Mouse (Mus musculus): ENCODE measurements at regions not wholly inside any gene's neighbourhood (a gene's known extent, or its start where the extent isn't known, plus 50 kb on each side); places are given as distances from the start of the nearest gene placed in this dataset.

DNA sequence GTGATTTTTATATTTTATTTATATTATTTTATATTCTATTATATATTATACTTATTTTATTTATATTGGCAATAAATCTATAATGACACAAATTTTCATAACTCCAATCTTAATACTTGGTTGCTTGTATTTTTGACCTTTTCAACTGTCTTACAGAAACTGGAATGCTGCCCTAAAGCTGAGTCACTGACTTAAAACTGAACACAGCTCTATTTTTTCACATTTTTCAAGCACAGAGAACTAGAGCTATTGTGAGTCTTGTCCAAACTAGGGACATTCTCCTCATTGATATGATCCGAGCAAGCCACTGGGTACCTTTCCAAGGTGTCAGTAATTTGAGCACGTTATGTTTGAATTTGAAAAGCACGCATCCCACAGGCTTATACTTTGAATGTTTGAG is 589.7 kb downstream of the Tmem182 start:
- no peak for DNase-seq (ENCODE audit: low spot score in 2 of 2)

DNA sequence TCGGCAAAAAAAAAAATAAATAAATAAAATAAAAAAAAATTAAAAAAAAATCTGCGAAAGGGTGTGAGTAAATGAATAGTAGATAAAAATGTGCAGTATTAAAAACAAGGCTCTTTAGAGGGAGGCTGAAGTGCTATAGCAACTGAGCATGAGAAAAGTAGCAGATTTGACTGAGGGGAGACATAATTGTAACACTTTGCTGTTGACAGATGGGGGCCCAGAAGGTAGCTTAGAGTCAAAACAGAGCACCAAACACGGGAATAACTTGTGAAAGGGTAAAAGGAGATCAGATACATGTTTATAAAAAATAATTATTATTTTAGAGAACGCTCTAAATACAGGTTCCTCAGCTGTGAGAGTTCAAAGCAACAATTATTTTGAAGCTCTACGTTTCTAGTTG is 605.1 kb downstream of the Tmem182 start:
- DNase-seq (ENCODE audit: low spot score in 2 of 2): no peak

DNA sequence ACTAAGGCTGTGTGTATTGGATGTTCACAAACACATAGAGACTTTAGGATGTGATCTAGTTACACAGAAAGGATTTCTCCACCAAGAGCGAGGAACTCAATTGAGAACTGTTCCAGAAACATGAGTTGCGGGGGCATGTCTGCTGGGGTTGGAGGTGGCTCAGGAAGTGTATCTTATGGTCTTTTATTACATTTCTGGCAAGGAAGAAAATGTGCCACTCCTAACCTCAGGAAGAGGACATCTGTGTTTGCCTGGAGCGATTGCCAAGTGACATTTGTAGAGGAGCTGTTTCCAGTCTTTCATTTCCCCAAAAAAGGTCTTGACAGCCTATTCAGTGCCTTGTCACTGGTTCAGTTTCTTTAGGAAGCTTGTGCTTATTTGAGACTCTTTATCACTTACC is 606.2 kb downstream of the Tmem182 start:
- DNase-seq (ENCODE audit: low spot score in 2 of 2): no peak

DNA sequence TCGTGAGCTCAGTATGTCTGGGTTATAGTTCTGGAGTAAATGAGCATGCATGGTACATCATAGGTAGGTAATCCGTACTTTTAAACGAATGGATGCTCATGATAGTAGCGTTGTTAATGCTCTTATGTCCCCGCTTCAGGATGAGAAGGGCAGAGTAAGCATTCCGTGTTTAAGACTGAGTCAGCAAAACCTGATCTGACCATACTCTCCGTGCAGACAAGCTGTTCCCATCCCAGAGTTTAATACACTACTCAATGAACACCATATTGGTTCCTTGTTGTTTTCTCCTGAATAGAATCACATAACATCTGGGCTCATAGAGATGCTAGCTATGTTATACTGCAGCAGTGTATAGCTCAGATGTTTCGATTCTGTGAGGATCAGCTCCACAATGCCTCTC is 606.7 kb downstream of the Tmem182 start:
- no peak for DNase-seq (ENCODE audit: low spot score in 2 of 2)

DNA sequence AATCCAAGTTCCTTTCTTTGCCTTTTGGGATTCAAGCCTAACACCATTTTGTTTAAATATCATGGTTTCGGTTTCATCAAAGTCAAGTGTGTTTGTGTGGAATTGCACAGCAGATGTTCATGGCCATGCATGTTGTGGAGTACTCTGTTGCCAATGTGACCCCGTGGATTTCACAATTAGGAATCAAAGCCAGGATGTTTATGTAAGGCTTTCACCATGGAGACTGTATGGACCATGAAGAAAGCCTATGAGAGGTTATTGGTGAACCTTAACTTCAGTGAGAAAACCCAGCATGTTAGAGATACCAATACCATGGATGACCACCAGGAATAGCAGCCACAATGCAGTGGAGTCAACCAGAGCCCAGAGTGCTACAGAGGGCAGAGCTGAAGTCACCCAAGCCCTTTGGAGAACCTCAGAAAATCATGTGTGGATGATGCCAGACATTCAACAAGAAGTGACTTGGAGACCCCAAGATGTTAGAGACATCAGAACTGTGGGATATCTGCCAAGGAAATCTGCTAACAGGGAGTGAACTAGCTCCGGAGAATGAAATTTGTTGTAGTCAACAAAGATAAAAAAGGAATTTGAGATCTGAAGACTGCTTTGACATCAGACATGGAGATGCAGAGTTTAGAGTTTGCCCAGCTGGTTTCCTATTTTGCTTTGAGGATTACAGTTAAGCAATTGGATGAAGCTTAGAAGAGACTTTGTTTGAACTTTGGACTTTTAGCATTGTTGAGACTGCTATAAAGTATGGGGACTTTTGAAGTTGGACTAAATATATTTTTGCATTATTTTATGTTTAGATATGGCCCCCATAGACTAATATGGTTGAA is 615.3 kb downstream of the Tmem182 start:
- DNase-seq (ENCODE audit: low spot score in 2 of 2): no peak

DNA sequence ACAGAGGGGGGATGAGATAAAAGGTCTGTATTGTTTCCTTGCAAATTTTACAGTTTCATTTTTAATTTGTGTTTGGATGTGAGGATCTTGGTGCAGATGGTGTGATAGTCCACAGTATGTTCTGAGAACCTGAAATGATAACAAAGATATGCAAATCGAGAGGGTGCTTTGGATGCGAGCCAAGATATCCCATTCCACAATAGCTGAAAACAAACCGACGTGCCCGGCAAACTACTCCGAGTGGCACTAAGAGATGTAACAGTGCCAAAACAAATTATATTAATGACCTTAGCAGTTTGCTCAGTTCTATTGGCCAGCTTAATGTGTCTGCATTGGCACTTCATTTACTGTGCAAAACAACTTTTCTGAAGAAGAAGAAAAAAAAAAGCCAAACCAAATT is 622.5 kb downstream of the Tmem182 start:
- no peak for DNase-seq (ENCODE audit: low spot score in 2 of 2)

DNA sequence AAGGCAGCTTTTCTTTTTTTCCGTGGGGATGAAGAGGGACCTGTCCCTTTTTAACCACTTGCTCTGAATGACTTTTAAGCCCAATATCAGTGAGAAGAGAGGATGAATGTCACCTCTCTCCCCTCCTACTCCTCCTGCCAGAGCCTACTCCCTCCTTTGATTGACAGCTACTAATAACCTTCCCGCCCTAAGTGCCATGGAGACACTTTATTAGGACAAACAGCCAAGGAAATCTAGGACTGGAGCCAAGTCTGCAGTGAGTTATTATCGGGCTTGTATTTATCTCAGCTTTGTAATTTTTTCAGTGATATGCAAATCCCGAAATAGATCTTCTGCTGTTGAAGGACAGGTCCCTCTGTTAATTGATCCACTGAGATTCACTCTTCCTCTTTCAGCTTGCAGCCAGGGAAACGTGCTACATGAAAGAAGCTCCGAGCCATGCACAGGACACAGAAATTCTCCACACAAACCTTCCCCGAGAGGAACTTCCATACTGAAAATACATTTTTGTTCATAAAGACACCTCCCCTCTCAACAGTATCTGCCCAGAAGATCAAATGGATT is 625.8 kb downstream of the Tmem182 start:
- DNase-seq (ENCODE audit: low spot score in 2 of 2): no peak

DNA sequence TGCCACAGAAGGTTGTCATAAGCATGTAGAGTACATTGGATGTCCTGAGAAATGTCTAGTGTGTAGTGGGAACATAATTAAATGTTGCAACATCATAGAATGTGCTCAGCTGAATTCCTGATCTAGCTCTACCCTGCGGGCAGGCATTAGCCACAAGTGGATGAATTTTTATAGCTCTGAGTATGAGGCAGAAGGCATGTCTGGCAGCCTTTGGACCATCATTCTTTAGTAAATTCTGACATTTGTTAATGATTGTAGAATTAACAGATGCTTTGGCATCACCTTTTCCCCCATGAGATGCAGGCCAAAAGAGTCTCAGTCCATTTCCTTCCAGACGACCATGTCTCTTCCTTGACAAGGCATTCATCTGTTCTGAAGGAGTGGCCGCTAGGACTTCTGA is 630.0 kb downstream of the Tmem182 start:
- DNase-seq (ENCODE audit: low spot score in 2 of 2): no peak

DNA sequence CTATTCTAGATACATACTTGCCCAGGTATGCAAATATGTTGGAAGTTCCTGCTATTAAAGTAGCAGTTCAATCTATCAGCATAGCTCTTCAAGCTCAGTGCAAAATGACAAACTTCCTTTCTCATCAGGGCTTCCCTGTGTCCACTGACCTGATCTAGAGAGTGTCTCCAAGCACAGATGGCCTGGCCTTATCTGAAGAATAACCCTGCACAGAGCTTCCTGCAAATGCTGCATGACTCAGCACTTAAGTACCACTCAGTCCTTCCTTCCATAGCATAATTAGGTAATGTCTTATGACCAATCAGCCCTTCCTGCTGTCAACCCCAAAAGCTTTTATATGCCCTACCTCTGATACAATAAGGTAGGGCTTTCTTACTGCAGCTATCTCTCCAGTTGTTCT is 644.6 kb downstream of the Tmem182 start:
- no peak for DNase-seq (ENCODE audit: low spot score in 2 of 2)

Data from adrenal gland, postnatal 4 days (tissue).